Comparison of ENCODE assay signal across 19 mouse cellular contexts in the genomic region with DNA sequence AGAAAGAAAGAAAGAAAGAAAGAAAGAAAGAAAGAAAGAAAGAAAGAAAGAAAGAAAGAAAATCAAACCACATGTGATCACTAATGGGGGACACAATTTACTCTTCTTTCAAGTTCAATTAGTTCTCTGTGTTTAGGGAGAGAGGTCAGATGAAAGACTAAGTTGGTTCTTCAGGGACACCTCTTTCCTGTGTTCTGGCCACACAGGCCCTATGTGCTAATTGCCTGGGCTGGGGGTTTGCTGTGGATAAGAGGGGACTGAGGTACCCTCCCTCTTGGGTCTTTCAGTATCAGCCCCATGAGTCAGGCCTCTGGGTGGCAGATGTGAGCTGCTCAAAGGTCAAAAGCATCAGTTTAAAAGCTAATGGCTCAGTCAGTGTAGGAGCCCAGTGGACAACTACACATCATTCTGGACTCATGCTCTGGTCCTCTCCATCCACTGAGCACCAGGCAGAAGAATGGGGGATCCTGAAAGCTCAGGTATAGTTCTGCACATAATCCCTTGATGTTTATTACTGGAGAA. TPM values are rescaled to one million over a fixed set of nuclear protein-coding genes. Genes with fewer than 3 reads are reported as not detected.
DNase-seq lines count a peak whose midpoint lies in the region; ATAC-seq and TF ChIP-seq lines count a peak whose summit lies in the region.
"Had no signal": no experiment of that assay in that cellular context is flagged by ENCODE, and none has a peak within 500 bp of the region (broad histone marks: within the 10 kb centered on the region; RNA-seq: fewer than 3 reads in every experiment).

Gene Olfr15 (plus strand): TSS at position 291 of the 522 bp plus-strand sequence.

- peak; percentile 30; the same call in 1 of the 2 replicates for TF ChIP-seq CTCF in kidney, postnatal 0 days (IDR thresholded peaks at IDR 0.05; ENCODE audit: low read depth)
- no peak for TF ChIP-seq CTCF in G1E (IDR thresholded peaks at IDR 0.05; ENCODE audit: low read depth, low read length)

- H3K4me3 ChIP-seq in kidney, postnatal 0 days (replicated peaks; ENCODE audit: low read depth, low read length), result no peak within 1 kb of the TSS
- no peak within 1 kb of the TSS for H3K4me3 ChIP-seq in G1E (ENCODE audit: low read depth, low read length)
- H3K4me3 ChIP-seq: embryonic facial prominence, embryonic 15.5 days; forebrain, embryonic 15.5 days; intestine, embryonic 15.5 days had no signal

- no peaks in the 10 kb centered on the region for H3K27me3 ChIP-seq in kidney, postnatal 0 days (ENCODE audit: insufficient read depth, low read length)
- H3K27me3 ChIP-seq in G1E (ENCODE audit: insufficient read depth, low read length), result peaks cover 6% of the 10 kb centered on the region
- H3K27me3 ChIP-seq: embryonic facial prominence, embryonic 15.5 days; forebrain, embryonic 15.5 days; intestine, embryonic 15.5 days had no signal

- ATAC-seq in kidney, postnatal 0 days (replicated peaks; ENCODE audit: low FRiP score, low read depth), result no peak
- peak; percentile 15; the same call in 1 of the 2 replicates for ATAC-seq in G1E (ENCODE audit: extremely low read depth, insufficient number of reproducible peaks, low FRiP score, poor library complexity, severe bottlenecking)
- ATAC-seq in megakaryocyte progenitor cell, adult 5-6 weeks (replicated peaks; ENCODE audit: poor library complexity), result 0 out of 2 replicates have a peak, but pooled peaks have one; percentile 34
- ATAC-seq: forebrain, embryonic 15.5 days; intestine, embryonic 15.5 days had no signal

- no peaks in the 10 kb centered on the region for H3K9me3 ChIP-seq in kidney, postnatal 0 days (replicated peaks; ENCODE audit: low read length)
- no peaks in the 10 kb centered on the region for H3K9me3 ChIP-seq in G1E (replicated peaks)
- H3K9me3 ChIP-seq: embryonic facial prominence, embryonic 15.5 days; forebrain, embryonic 15.5 days; intestine, embryonic 15.5 days had no signal

- H3K27ac ChIP-seq in kidney, postnatal 0 days, result no peak within 1 kb of the TSS
- H3K27ac ChIP-seq: embryonic facial prominence, embryonic 15.5 days; forebrain, embryonic 15.5 days; intestine, embryonic 15.5 days had no signal

- DNase-seq in kidney, postnatal 0 days (ENCODE audit: low spot score), result no peak
- DNase-seq in kidney, adult 9 months, result no peak
- peak; percentile 21 for DNase-seq in CD4-positive helper T cell, adult 2 months (ENCODE audit: low read depth, low spot score)
- no peak for DNase-seq in G1E (ENCODE audit: low spot score)
- DNase-seq in thymus, postnatal 25 days, result no peak
- no peak for DNase-seq in frontal cortex, postnatal 36 days (ENCODE audit: low spot score in 2 of 2)
- DNase-seq: cerebellum, adult 9-10 months; heart, adult 18-20 months; heart, postnatal 36 days; layer of hippocampus, adult 9-11 months; lung, postnatal 14 days; right cerebral cortex, postnatal 4 days had no signal

- no peaks in the 10 kb centered on the region for H3K4me1 ChIP-seq in kidney, postnatal 0 days (replicated peaks; ENCODE audit: insufficient read depth, low read length)
- H3K4me1 ChIP-seq in G1E (ENCODE audit: insufficient read depth, low read depth, low read length), result no peaks in the 10 kb centered on the region
- H3K4me1 ChIP-seq: embryonic facial prominence, embryonic 15.5 days; forebrain, embryonic 15.5 days; intestine, embryonic 15.5 days had no signal

- no peaks in the 10 kb centered on the region for H3K36me3 ChIP-seq in kidney, postnatal 0 days (ENCODE audit: insufficient read depth, low read length)
- no peaks in the 10 kb centered on the region for H3K36me3 ChIP-seq in G1E (replicated peaks)
- H3K36me3 ChIP-seq: embryonic facial prominence, embryonic 15.5 days; forebrain, embryonic 15.5 days; intestine, embryonic 15.5 days had no signal

- H3K9ac ChIP-seq in kidney, postnatal 0 days (ENCODE audit: low read depth, low read length), result no peak within 1 kb of the TSS
- H3K9ac ChIP-seq: embryonic facial prominence, embryonic 15.5 days; forebrain, embryonic 15.5 days; intestine, embryonic 15.5 days had no signal

- H3K4me2 ChIP-seq in kidney, postnatal 0 days (ENCODE audit: low read length), result no peak within 1 kb of the TSS
- H3K4me2 ChIP-seq: embryonic facial prominence, embryonic 15.5 days; forebrain, embryonic 15.5 days; intestine, embryonic 15.5 days had no signal

RNA-seq across cellular contexts. Expression of gene Olfr15, which starts in this region (rescaled TPM):
- polyA plus RNA-seq in kidney, postnatal 0 days (2015; fragmentation: Nextera tagmentation; extraction: Ambion mirVana), result not detected in 2 replicates
- not detected in 2 replicates for total RNA-seq in G1E (2014; fragmentation: Nextera tagmentation)
- 0.06 and 0.11 TPM in 2 replicates for total RNA-seq in G1E (2017)
- polyA plus RNA-seq in G1E (2012), result not detected in 2 replicates
- total RNA-seq in megakaryocyte progenitor cell, adult 5-6 weeks (2015), result not detected in 2 replicates
- not detected in 2 replicates for total RNA-seq in megakaryocyte progenitor cell, adult 5-6 weeks (2017)
- total RNA-seq: heart, adult 18-20 months; heart, postnatal 36 days; monocyte, adult 5-6 weeks had no signal
- polyA plus RNA-seq: forebrain, embryonic 15.5 days; intestine, embryonic 15.5 days; limb, embryonic 11.5 days; stomach, embryonic 16.5 days had no signal

Comparison
In these comparisons a context has a peak if more than half of its experiments do, and no peak if none do; other contexts are left out.
1. Peak in ATAC-seq in G1E; RNA of the gene not detected or under 1 TPM.
2. Peak in ATAC-seq in megakaryocyte progenitor cell, adult 5-6 weeks; RNA of the gene not detected or under 1 TPM.